9 mouse cellular contexts compared by ENCODE assay signal in the genomic region with DNA sequence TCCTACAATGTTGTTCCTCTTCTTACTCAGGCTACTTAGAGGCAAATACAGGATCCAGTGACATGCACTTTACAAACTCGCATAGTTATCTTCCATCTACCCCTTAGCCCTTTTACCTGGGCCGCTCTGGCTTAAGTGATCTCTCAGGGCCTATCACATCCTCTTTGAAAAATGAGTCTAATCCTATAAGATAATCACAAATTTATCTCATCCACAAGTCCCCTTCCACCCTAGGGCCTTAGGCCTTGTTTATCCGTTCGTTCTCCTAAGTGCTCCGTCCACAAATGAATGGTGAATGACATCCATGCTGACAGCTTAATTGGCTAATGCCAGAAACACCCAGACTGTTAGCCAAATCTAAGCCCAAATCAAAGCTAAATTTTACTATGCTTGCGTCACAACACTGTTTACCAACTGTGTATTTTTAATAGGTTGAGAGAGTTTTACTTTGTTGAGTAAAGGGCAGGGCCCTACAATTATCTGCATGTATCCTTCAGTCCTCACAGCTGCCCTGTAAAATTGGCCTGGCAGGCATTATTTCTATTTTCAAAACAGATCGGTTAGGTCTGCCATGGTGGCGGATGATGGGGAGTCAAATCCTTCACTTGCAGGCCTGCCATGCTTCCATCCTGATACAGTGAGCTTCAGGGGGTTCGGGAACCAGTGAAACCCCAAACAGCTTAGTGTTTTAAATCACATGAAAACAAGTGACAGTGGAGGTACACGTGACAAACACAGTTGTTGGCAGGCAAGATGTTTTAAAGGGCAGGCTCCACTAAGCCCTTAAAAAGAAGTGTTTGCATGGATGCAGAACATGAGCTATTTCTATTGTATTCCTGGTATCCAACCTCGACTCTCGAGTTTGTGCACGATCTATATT. TPM values are rescaled to one million over a fixed set of nuclear protein-coding genes. Genes with fewer than 3 reads are reported as not detected.
DNase-seq lines count a peak whose midpoint lies in the region; ATAC-seq and TF ChIP-seq lines count a peak whose summit lies in the region.
"Had no signal": no experiment of that assay in that cellular context is flagged by ENCODE, and none has a peak within 500 bp of the region (broad histone marks: within the 10 kb centered on the region; RNA-seq: fewer than 3 reads in every experiment).

No protein-coding gene starts in this region.

- no peaks in the 10 kb centered on the region for H3K27me3 ChIP-seq in lung, embryonic 14.5 days (ENCODE audit: insufficient read depth, low read length)
- H3K27me3 ChIP-seq in intestine, embryonic 15.5 days (replicated peaks), result no peaks in the 10 kb centered on the region
- H3K27me3 ChIP-seq in neural tube, embryonic 15.5 days (replicated peaks), result no peaks in the 10 kb centered on the region
- 0 out of 2 replicates have a peak, but pooled peaks cover 3% of the 10 kb centered on the region for H3K27me3 ChIP-seq in liver, embryonic 12.5 days (replicated peaks)

- peak overlapping the region; percentile 86 for H3K4me2 ChIP-seq in lung, embryonic 14.5 days
- peak overlapping the region; percentile 76 for H3K4me2 ChIP-seq in intestine, embryonic 15.5 days (replicated peaks)
- H3K4me2 ChIP-seq in neural tube, embryonic 15.5 days, result peak overlapping the region; percentile 77
- H3K4me2 ChIP-seq in liver, embryonic 12.5 days, result no peak overlapping the region

- no peak overlapping the region; the same call in 1 of the 2 replicates for H3K4me3 ChIP-seq in lung, embryonic 14.5 days (ENCODE audit: low read depth, low read length)
- peak overlapping the region; percentile 81 for H3K4me3 ChIP-seq in intestine, embryonic 15.5 days (replicated peaks)
- H3K4me3 ChIP-seq in neural tube, embryonic 15.5 days (replicated peaks), result peak overlapping the region; percentile 17; the same call in 1 of the 2 replicates
- H3K4me3 ChIP-seq in liver, embryonic 12.5 days, result no peak overlapping the region

- peak; percentile 16 for DNase-seq in cerebellum, adult 18-20 months
- no peak for DNase-seq in cerebellum, postnatal 4 days (ENCODE audit: low spot score in 2 of 2)
- DNase-seq in lung, embryonic 14.5 days, result peak; percentile 19
- no peak for DNase-seq in lung, postnatal 10 days
- DNase-seq in B cell, adult 2 months, result no peak

- WGBS in lung, embryonic 14.5 days, result 63% methylated on average over 13 of the region's 13 CpGs
- WGBS in intestine, embryonic 15.5 days, result 63% methylated on average over 13 of the region's 13 CpGs
- WGBS in neural tube, embryonic 15.5 days, result 68% methylated on average over 13 of the region's 13 CpGs
- 77% methylated on average over 13 of the region's 13 CpGs for WGBS in liver, embryonic 12.5 days (ENCODE audit: insufficient replicate concordance)

- TF ChIP-seq CTCF in lung, embryonic 14.5 days (IDR thresholded peaks at IDR 0.05; ENCODE audit: low read depth), result no peak

- peaks cover 12% of the 10 kb centered on the region for H3K4me1 ChIP-seq in lung, embryonic 14.5 days (ENCODE audit: insufficient read depth)
- H3K4me1 ChIP-seq in intestine, embryonic 15.5 days (replicated peaks), result 0 out of 2 replicates have a peak, but pooled peaks cover 5% of the 10 kb centered on the region
- peaks cover 17% of the 10 kb centered on the region for H3K4me1 ChIP-seq in neural tube, embryonic 15.5 days
- H3K4me1 ChIP-seq in liver, embryonic 12.5 days, result peaks cover 13% of the 10 kb centered on the region

- H3K27ac ChIP-seq in lung, embryonic 14.5 days (ENCODE audit: low read depth), result no peak overlapping the region
- no peak overlapping the region for H3K27ac ChIP-seq in intestine, embryonic 15.5 days
- H3K27ac ChIP-seq in neural tube, embryonic 15.5 days (replicated peaks), result no peak overlapping the region
- no peak overlapping the region for H3K27ac ChIP-seq in liver, embryonic 12.5 days

- no peaks in the 10 kb centered on the region for H3K36me3 ChIP-seq in lung, embryonic 14.5 days (ENCODE audit: insufficient read depth)
- no peaks in the 10 kb centered on the region for H3K36me3 ChIP-seq in intestine, embryonic 15.5 days
- no peaks in the 10 kb centered on the region for H3K36me3 ChIP-seq in neural tube, embryonic 15.5 days
- no peaks in the 10 kb centered on the region for H3K36me3 ChIP-seq in liver, embryonic 12.5 days

- H3K9ac ChIP-seq in lung, embryonic 14.5 days, result no peak overlapping the region
- peak overlapping the region; percentile 29 for H3K9ac ChIP-seq in intestine, embryonic 15.5 days
- no peak overlapping the region for H3K9ac ChIP-seq in neural tube, embryonic 15.5 days (replicated peaks)
- no peak overlapping the region for H3K9ac ChIP-seq in liver, embryonic 12.5 days

- H3K9me3 ChIP-seq in lung, embryonic 14.5 days (ENCODE audit: low read depth, low read length), result no peaks in the 10 kb centered on the region
- H3K9me3 ChIP-seq in intestine, embryonic 15.5 days, result no peaks in the 10 kb centered on the region
- no peaks in the 10 kb centered on the region for H3K9me3 ChIP-seq in neural tube, embryonic 15.5 days (replicated peaks)
- H3K9me3 ChIP-seq in liver, embryonic 12.5 days (replicated peaks), result no peaks in the 10 kb centered on the region

- no peak for ATAC-seq in lung, embryonic 14.5 days (ENCODE audit: insufficient read depth)
- no peak for ATAC-seq in intestine, embryonic 15.5 days
- no peak for ATAC-seq in neural tube, embryonic 15.5 days (ENCODE audit: low FRiP score)
- no peak for ATAC-seq in liver, embryonic 12.5 days

RNA-seq across cellular contexts. Expression of a gene that starts 1.7 kb away (rescaled TPM):
- polyA plus RNA-seq in lung, embryonic 14.5 days (2014; fragmentation: Nextera tagmentation; extraction: Ambion mirVana), result 40.5 and 43.7 TPM in 2 replicates
- 219 and 229 TPM in 2 replicates for polyA plus RNA-seq in intestine, embryonic 15.5 days (2015; fragmentation: Nextera tagmentation; extraction: Ambion mirVana)
- 23.1 and 23.9 TPM in 2 replicates for polyA plus RNA-seq in neural tube, embryonic 15.5 days (2015; fragmentation: Nextera tagmentation; extraction: Ambion mirVana)
- polyA plus RNA-seq in liver, embryonic 12.5 days (2016; fragmentation: Nextera tagmentation; extraction: Ambion mirVana), result 7.0 and 8.2 TPM in 2 replicates

RNA-seq across cellular contexts. Expression of a gene that starts 42.8 kb away (rescaled TPM):
- 0.22 TPM in 1 of 2 replicates, not detected in the other for polyA plus RNA-seq in lung, embryonic 14.5 days (2014; fragmentation: Nextera tagmentation; extraction: Ambion mirVana)
- 0.39 and 0.62 TPM in 2 replicates for polyA plus RNA-seq in intestine, embryonic 15.5 days (2015; fragmentation: Nextera tagmentation; extraction: Ambion mirVana)
- 0.50 TPM in 1 of 2 replicates, not detected in the other for polyA plus RNA-seq in neural tube, embryonic 15.5 days (2015; fragmentation: Nextera tagmentation; extraction: Ambion mirVana)
- polyA plus RNA-seq in liver, embryonic 12.5 days (2016; fragmentation: Nextera tagmentation; extraction: Ambion mirVana), result 0.16 TPM in 1 of 2 replicates, not detected in the other
- polyA plus RNA-seq: liver, embryonic 16.5 days had no signal

Comparison
In these comparisons a context has a peak if more than half of its experiments do, and no peak if none do; other contexts are left out.
1. DNase-seq: peak in cerebellum, adult 18-20 months (2 of 2) and lung, embryonic 14.5 days (single experiment); none in cerebellum, postnatal 4 days (0 of 2), lung, postnatal 10 days (single experiment) and B cell, adult 2 months (0 of 2).
2. H3K4me3 ChIP-seq: peak in intestine, embryonic 15.5 days (single experiment) and neural tube, embryonic 15.5 days (single experiment); none in lung, embryonic 14.5 days (single experiment) and liver, embryonic 12.5 days (single experiment).